Mouse (Mus musculus): ENCODE measurements around the gene Apc2. TPM values are rescaled to one million over a fixed set of nuclear protein-coding genes. Genes with fewer than 3 reads are reported as not detected.
A peak's percentile ranks its signal among the peaks of the same experiment; 100 is the strongest.

Apc2 gene
- polyA plus RNA-seq, 1 experiment from 2014 or later, result 8.7 TPM

DNA sequence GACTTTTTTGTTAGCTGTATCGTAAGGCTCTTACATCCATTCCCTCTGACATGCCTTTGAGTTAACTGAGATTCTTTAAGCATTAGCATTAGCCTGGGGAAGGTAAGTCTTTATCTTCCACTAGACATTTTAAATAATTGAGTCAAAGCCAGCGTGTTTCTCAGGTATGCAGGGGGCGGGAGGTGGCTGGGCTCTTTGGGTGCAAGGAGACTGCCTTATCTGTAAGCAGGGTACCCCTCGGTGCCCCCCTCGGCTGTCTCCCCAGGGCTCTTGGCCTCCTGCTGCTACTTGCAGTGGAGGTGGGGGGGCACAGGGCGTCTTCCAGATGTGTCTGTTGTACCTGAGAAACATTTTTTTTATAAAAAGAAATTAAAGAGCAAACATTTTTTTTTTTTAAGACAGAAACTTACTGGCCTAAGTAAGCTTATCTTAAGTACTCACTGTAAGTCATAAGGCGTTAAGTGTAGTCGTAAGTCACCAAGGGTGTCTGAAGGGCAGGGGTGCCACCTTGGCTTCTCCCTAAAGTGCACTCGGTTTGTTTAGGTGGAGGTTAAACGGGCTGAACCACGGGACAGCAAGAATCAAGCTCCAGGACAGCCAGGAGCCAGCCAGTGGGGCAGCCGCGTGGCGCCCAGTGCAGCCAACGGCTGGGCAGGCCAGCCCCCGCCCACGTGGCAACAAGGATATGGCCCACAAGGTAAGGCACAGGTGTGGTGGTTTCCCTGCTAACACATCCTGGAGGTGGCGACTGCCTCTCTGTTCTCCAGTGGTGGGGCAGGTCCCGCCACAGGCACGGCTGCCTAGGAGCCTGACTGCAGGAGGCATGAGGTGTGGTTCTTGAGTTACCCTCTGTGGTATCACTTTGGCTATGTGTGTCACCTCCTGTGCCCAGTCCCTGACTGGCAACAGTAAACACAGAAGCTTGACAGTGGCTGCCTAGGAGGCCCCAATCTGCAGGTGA lies 13.0 kb upstream of the Apc2 start:
- H3K4me1 ChIP-seq (ENCODE audit: control insufficient read depth, insufficient read depth, low read length), result no peaks in the 10 kb centered on the region
- WGBS, result 81% methylated on average over 20 of the region's 20 CpGs
- peak overlapping the region; percentile 28; the same call in 1 of the 2 replicates for H3K27ac ChIP-seq (ENCODE audit: low read length)
- H3K27me3 ChIP-seq (ENCODE audit: control insufficient read depth, insufficient read depth, low read length), result no peaks in the 10 kb centered on the region
- H3K4me2 ChIP-seq (replicated peaks; ENCODE audit: low read depth, low read length), result no peak overlapping the region
- no peaks in the 10 kb centered on the region for H3K9me3 ChIP-seq (ENCODE audit: control insufficient read depth, low read depth, low read length)
- no peak for ATAC-seq (ENCODE audit: insufficient number of reproducible peaks, insufficient read depth, low FRiP score, low read depth)
- no peak overlapping the region for H3K9ac ChIP-seq (replicated peaks; ENCODE audit: low read depth, low read length)
- no peak overlapping the region for H3K4me3 ChIP-seq (ENCODE audit: low read depth, low read length)
- peaks cover 88% of the 10 kb centered on the region for H3K36me3 ChIP-seq (ENCODE audit: control insufficient read depth, insufficient read depth, low read length)

DNA sequence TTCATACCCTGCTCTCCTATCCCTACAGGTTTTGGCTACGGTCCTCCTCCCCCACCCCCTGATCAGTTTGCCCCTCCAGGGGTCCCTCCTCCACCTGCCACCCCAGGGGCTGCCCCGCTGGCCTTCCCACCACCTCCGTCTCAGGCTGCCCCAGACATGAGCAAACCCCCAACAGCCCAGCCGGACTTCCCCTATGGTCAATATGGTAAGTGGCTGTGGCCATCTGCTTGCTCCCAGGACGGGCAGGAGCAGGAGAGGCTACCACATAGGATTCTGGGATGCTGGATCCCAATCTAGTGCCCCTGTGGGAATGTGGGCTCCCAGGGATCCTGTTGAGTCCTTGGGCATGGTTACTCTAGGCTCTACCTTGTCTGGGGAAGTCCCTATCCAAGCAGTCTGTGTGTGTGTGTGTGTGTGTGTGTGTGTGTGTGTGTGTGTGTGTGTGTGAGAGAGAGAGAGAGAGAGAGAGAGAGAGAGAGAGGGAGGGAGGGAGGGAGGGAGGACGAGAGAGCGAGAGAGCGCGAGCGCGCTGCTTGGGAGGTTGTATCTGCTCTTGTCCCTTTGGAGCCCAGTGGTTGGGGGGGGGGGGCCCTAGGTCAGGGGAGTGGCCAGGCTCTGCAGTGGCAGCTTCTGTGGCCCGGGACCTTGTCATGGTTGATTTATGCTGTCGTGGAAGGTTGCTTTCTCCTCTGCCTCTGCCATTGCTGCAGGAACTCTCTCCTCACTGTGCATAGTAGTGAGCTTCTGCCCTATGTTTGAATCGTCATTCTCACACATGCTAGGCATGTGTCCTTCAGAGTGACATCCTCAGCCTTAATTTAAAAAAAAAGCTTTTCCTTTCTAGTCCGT lies 10.3 kb upstream of the Apc2 start:
- H3K36me3 ChIP-seq (ENCODE audit: control insufficient read depth, insufficient read depth, low read length), result peaks cover 77% of the 10 kb centered on the region
- no peak overlapping the region for H3K4me2 ChIP-seq (replicated peaks; ENCODE audit: low read depth, low read length)
- no peak for ATAC-seq (ENCODE audit: insufficient number of reproducible peaks, insufficient read depth, low FRiP score, low read depth)
- H3K9me3 ChIP-seq (ENCODE audit: control insufficient read depth, low read depth, low read length), result no peaks in the 10 kb centered on the region
- no peaks in the 10 kb centered on the region for H3K4me1 ChIP-seq (ENCODE audit: control insufficient read depth, insufficient read depth, low read length)
- H3K4me3 ChIP-seq (ENCODE audit: low read depth, low read length), result no peak overlapping the region
- no peak overlapping the region for H3K9ac ChIP-seq (replicated peaks; ENCODE audit: low read depth, low read length)
- no peak overlapping the region for H3K27ac ChIP-seq (ENCODE audit: low read length)
- WGBS, result 80% methylated on average over 15 of the region's 15 CpGs
- no peaks in the 10 kb centered on the region for H3K27me3 ChIP-seq (ENCODE audit: control insufficient read depth, insufficient read depth, low read length)

DNA sequence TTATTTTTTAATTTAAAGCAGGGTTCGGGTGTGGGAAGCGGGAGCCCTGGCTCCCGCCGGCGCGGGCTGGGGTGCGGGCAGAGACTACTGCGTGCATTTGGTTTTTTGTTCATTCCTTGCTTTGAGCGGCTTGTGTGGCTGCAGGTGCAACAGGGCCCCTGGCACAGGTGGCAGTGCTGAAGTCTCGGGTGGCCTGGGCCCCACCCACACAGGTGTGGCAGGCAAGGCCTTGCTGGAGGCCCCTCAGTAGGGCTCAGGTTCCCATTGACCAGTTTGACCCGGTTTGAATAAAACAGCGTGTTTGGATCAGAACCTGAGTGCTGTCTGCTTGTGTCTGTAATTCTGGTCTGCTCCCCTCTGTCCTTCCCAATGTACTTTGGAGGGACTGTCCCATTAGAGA lies 7.7 kb upstream of the Apc2 start:
- Histone ChIP-seq H3K4me1 (ENCODE audit: control insufficient read depth, insufficient read depth, low read length) (no peaks in the 10 kb centered on the region), H3K27ac (ENCODE audit: low read length) (no peak overlapping the region), H3K9ac (replicated peaks; ENCODE audit: low read depth, low read length) (no peak overlapping the region), H3K27me3 (ENCODE audit: control insufficient read depth, insufficient read depth, low read length) (no peaks in the 10 kb centered on the region), H3K4me2 (replicated peaks; ENCODE audit: low read depth, low read length) (no peak overlapping the region), H3K36me3 (ENCODE audit: control insufficient read depth, insufficient read depth, low read length) (peaks cover 53% of the 10 kb centered on the region), H3K4me3 (ENCODE audit: low read depth, low read length) (no peak overlapping the region), H3K9me3 (ENCODE audit: control insufficient read depth, low read depth, low read length) (no peaks in the 10 kb centered on the region)
- WGBS, result 85% methylated on average over 12 of the region's 12 CpGs
- no peak for ATAC-seq (ENCODE audit: insufficient number of reproducible peaks, insufficient read depth, low FRiP score, low read depth)

DNA sequence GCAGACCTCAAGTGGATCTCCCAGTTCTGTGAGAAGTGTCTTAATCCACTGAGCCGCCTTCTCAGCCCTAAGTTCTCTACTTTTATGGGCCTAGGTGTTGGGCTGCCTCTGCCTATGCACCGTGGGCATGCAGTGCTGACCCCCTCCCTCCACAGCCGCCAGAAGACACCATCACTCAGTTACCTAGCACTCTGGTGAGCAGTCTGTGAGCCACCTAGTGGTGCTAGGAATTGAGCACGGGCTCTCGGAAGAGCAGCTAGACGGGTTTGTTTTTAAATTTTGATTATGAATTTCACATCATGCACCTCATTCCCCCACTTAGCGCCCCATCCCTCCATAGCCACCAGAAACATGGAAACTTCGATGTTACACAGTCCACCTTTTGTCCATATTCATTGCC lies 7.1 kb upstream of the Apc2 start:
- 67% methylated on average over 8 of the region's 8 CpGs for WGBS
- H3K9me3 ChIP-seq (ENCODE audit: control insufficient read depth, low read depth, low read length), result no peaks in the 10 kb centered on the region
- ATAC-seq (ENCODE audit: insufficient number of reproducible peaks, insufficient read depth, low FRiP score, low read depth), result no peak
- no peak overlapping the region for H3K4me2 ChIP-seq (replicated peaks; ENCODE audit: low read depth, low read length)
- peaks cover 47% of the 10 kb centered on the region for H3K36me3 ChIP-seq (ENCODE audit: control insufficient read depth, insufficient read depth, low read length)
- H3K4me3 ChIP-seq (ENCODE audit: low read depth, low read length), result no peak overlapping the region
- no peak overlapping the region for H3K9ac ChIP-seq (replicated peaks; ENCODE audit: low read depth, low read length)
- no peak overlapping the region for H3K27ac ChIP-seq (ENCODE audit: low read length)
- 0 out of 2 replicates have a peak, but pooled peaks cover 2% of the 10 kb centered on the region for H3K4me1 ChIP-seq (ENCODE audit: control insufficient read depth, insufficient read depth, low read length)
- no peaks in the 10 kb centered on the region for H3K27me3 ChIP-seq (ENCODE audit: control insufficient read depth, insufficient read depth, low read length)

DNA sequence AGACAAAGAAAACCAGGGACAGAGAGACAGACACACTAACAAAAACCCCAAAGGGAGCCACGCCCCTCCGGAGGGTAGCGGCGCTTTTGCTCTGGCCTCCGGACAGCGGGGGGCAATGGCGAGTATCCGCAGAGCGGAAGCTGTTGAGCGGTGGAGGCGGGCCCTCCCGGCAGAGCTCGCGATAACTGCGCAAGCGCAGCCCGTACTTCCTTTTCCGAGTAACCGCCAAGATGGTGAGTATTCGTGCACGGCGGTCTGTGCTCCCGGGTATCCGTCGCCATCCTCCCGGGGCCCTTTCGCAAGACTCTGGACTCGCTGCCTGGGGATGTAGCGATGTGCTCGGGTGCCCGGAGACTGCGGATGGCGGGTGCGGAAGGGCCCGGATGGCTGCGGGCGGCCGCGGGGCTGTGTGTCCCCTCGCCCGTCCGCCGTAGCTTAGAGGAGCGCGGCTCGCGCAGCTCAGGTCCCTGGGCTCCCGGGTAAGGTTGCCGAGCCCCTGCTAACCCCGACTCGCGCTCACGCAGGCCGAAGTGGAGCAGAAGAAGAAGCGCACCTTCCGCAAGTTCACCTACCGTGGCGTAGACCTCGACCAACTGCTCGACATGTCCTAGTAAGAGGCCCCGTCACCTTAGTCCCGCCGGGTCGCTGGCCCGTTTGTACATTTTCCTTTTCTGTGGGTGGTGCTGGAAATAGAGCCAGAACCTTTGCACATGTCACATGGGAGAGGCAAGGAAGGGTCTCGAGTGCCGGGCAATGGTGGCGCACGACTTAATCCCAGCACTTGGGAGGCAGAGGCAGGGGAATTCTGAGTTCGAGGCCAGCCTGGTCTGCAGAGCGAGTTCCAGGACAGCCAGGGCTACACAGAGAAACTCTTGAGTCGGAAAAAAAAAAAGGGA lies 3.3 kb upstream of the Apc2 start, which contains the start of gene Rps15:
TSS of gene Rps15 (plus strand) at position 203 of the 896 bp plus-strand sequence.
- under 1% methylated on average over 72 of the region's 72 CpGs for WGBS
- H3K9me3 ChIP-seq (ENCODE audit: control insufficient read depth, low read depth, low read length), result no peaks in the 10 kb centered on the region
- H3K4me1 ChIP-seq (ENCODE audit: control insufficient read depth, insufficient read depth, low read length), result peaks cover 13% of the 10 kb centered on the region; the same call in 1 of the 2 replicates
- H3K4me2 ChIP-seq (replicated peaks; ENCODE audit: low read depth, low read length), result peak within 1 kb of the TSS; percentile 96
- H3K36me3 ChIP-seq (ENCODE audit: control insufficient read depth, insufficient read depth, low read length), result peaks cover 28% of the 10 kb centered on the region
- peak; percentile 89 for ATAC-seq (ENCODE audit: insufficient number of reproducible peaks, insufficient read depth, low FRiP score, low read depth)
- H3K27me3 ChIP-seq (ENCODE audit: control insufficient read depth, insufficient read depth, low read length), result no peaks in the 10 kb centered on the region
- peak within 1 kb of the TSS; percentile 98 for H3K9ac ChIP-seq (replicated peaks; ENCODE audit: low read depth, low read length)
- H3K4me3 ChIP-seq (ENCODE audit: low read depth, low read length), result peak within 1 kb of the TSS; percentile 95
- H3K27ac ChIP-seq (ENCODE audit: low read length), result peak within 1 kb of the TSS; percentile 93

DNA sequence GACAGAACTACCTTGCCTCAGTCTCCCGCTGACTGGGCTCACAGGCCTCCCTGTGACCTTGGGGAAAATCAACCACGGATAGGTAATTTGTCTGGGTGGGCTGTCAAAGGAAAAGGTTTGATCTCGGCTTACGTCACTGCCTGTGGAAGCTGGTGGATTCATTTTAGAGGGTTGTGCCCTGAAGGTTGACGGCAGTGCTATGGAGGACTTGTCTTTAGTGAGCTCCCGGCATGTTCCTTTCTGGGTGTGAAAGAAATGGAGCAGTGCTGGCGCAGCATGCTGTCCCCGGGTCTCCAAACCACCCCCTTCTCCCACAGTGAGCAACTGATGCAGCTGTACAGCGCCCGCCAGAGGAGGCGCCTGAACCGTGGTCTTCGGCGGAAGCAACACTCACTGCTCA lies 2.5 kb upstream of the Apc2 start:
- peak overlapping the region; percentile 98 for H3K9ac ChIP-seq (replicated peaks; ENCODE audit: low read depth, low read length)
- H3K9me3 ChIP-seq (ENCODE audit: control insufficient read depth, low read depth, low read length), result no peaks in the 10 kb centered on the region
- peaks cover 22% of the 10 kb centered on the region for H3K36me3 ChIP-seq (ENCODE audit: control insufficient read depth, insufficient read depth, low read length)
- no peak overlapping the region; the same call in 1 of the 2 replicates for H3K27ac ChIP-seq (ENCODE audit: low read length)
- peak overlapping the region; percentile 96 for H3K4me2 ChIP-seq (replicated peaks; ENCODE audit: low read depth, low read length)
- peaks cover 2% of the 10 kb centered on the region; the same call in 1 of the 2 replicates for H3K27me3 ChIP-seq (ENCODE audit: control insufficient read depth, insufficient read depth, low read length)
- peak overlapping the region; percentile 95 for H3K4me3 ChIP-seq (ENCODE audit: low read depth, low read length)
- WGBS, result 22% methylated on average over 14 of the region's 14 CpGs
- peaks cover 13% of the 10 kb centered on the region; the same call in 1 of the 2 replicates for H3K4me1 ChIP-seq (ENCODE audit: control insufficient read depth, insufficient read depth, low read length)
- no peak for ATAC-seq (ENCODE audit: insufficient number of reproducible peaks, insufficient read depth, low FRiP score, low read depth)

DNA sequence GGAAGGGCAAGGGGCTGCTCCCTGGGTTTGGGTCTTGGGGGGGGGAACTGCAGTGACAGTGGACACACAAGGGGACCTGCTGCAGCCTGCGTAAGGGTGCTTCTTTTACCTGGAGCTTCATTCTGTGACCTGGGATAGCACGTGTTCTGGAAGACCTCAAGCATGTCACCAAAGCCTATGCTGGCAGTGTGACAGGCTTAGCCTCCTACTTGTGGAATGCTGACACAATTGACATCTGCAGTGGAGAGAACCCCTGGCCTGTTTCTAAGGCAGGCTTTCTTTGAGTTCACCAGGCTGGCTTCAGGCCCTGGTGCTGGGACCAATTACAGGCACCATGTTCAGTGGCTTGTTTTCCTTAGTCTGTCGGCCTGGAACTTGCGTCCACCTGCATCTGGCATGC lies 1.5 kb upstream of the Apc2 start:
- Histone ChIP-seq H3K9me3 (ENCODE audit: control insufficient read depth, low read depth, low read length) (no peaks in the 10 kb centered on the region), H3K27ac (ENCODE audit: low read length) (no peak overlapping the region), H3K4me2 (replicated peaks; ENCODE audit: low read depth, low read length) (no peak overlapping the region), H3K4me3 (ENCODE audit: low read depth, low read length) (no peak overlapping the region), H3K9ac (replicated peaks; ENCODE audit: low read depth, low read length) (no peak overlapping the region), H3K36me3 (ENCODE audit: control insufficient read depth, insufficient read depth, low read length) (peaks cover 13% of the 10 kb centered on the region), H3K27me3 (ENCODE audit: control insufficient read depth, insufficient read depth, low read length) (peaks cover 12% of the 10 kb centered on the region), H3K4me1 (ENCODE audit: control insufficient read depth, insufficient read depth, low read length) (peaks cover 13% of the 10 kb centered on the region; the same call in 1 of the 2 replicates)
- WGBS, result 76% methylated on average over 4 of the region's 4 CpGs
- no peak for ATAC-seq (ENCODE audit: insufficient number of reproducible peaks, insufficient read depth, low FRiP score, low read depth)
